Mouse (Mus musculus) mature B cell (primary cell): Measurements from ENCODE around the gene Eif4a3.
"Not testable (repeated sequence)": the region's sequence is repeated elsewhere in the genome, so short reads cannot be mapped to it uniquely, and the experiment has no call there.

Source experiments
- in situ Hi-C: fragments of 300-500 bp; cut with MboI; formaldehyde crosslinking; loops from 2 replicates; pipeline ENCODE4 v1.14.3; 2019

The Eif4a3 gene

DNA sequence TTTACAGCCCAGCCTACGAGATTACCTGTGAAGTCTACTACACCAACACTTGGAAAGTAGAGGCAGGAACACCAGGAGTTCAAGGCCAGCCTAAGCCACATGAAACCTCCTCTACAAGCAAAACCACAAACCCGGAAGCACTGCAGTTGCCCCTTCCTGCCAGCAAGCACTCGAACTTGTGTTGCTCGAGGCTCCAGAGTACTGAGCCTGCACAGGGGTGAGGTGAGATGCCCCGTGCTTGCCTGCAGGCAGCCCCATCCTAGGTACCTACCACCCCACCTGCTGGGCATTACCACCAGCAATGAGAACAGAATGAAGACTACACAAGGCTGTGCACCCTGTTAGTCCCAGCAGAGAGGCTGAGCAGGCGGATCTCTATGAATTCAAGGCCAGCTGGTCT is 1.9 kb downstream of the Eif4a3 start:
- in situ Hi-C loops: no loop called here

DNA sequence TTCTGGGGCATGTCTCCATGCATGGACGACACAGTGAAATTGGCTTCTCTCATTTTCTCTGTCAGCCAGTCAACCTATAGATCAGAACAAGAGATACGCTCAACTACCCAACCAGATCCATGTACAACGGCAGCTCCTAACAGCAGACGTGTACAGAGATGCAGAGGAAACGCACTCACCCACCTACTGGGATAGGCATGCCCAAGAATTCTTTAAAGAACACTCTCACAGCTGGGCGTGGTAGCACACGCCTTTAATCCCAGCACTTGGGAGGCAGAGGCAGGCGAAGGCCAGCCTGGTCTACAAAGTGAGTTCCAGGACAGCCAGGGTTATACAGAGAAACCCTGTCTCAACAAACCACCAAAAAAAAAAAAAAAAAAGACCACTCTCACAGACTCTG is 7.0 kb downstream of the Eif4a3 start:
- in situ Hi-C loops: not testable (repeated sequence)

DNA sequence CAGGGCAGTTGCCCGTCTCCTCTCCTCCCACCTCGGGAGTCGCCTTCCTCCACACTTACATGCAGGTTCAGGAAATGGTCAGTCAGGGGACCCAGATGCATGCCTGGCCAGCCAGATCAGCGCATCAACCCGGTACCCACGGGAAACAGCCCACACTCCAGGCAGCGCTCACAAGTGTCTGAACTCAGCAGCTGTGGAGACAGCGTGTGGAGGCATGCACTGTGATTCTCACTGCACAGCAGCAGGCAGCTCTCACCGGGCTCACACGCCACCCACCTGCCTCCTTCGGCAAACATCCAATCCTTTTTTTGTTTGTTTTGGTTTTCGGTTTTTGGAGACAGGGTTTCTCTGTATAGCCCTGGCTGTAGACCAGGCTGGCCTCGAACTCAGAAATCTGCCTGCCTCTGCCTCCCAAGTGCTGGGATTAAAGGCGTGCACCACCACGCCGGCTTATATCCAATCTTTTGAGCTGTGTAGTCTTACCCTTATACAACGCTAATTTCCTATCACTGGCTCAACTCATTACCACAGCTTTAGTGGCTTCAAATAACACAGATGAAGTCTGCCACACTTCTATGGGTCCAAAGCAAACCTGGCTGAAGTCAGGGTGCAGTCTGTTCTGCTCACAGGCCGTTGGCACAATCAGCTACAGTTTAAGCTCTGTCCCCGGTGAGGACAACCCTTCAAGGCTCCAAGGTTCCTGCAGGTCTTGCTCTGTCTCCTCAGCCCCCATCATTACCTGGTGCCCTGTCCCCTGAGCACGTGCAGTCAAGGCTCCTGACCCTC is 12.5 kb downstream of the Eif4a3 start:
- in situ Hi-C loops: no loop called here

DNA sequence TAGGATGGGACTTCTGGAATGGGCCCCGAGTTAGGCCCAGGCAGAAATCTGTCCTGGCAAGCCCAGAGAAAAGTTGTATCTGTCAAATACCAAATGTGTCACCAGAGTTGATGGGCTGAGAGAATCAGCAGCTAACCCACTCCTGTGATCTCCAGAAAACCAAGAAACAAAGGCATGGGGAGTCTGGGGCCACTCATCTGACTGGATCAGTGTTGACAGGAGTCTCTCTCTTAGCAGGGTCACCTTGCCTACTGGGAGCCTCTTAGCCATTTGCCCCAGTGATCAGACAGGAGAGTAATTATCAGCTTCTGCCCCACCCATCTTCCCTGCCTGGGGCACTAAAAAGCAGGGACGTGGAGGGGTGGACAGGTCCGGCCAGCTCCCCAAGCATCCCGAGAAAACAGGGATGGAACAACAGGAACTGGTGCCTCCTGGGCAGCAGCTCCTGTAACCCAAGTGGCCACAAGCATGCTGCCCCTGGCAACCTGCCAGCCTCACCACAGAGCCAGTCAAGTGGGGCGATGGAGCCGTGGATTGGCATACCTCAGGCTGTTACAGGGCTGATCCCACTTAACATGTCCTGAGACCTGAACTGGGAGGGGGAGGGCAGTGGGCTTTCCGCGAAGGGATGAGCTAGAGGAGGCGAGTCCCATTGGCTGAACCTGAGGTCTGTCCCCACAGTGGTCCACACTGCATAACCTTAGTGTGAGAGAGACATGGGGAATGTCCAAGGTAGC is 13.9 kb downstream of the Eif4a3 start:
- in situ Hi-C loops: no loop called here

DNA sequence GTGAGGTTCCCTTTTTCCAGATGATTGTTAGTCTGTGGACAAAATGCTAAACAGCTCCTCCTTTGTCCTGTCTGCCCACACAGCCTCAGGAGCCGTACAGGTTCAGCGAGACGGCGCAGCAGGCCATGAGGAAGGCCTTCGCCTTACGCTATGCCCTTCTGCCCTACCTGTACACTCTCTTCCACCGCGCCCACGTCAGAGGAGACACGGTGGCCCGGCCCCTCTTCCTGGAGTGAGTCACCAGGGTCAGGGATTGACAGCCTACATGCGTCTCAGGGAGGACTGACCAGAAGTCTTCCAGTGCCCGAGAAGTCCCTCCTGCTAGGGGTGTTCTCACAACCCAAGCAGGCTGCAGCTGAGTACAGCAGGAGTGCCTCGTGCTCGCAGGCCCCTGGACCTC is 18.9 kb downstream of the Eif4a3 start:
- in situ Hi-C loops: no loop called here

DNA sequence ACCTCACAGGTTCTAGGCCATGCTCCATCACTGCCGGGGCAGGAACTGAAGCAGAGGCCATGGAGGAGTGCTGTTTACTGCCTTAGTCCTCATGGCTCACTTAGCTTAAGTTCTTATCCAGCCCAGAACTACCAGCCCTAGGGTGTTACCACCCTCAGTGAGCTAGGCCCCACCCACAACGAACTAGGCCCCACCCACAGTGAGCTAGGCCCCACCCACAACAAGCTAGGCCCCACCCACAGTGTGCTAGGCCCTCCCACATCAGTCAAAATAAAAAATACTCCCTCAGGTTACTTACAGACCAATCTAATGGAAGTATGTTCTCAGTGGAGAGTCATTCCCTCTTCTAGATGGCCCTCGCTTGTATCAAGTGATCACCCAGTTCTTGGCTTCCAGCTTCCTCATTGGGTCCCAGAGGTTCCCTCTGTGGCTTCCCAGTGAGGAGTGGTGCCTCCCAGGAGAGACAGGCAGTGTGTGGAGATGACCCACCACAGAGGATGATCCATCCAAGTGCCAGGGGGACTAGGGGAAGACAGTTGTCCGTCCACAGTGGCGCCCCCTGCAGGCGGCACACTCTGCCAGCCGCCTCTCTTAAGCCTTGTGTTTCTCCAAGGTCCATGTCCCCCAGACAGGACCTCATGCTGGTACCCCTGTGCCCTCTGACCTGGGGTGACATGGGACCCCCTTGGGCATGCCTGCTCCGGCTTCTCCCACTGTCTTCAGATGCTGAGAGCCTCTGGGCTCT is 26.5 kb downstream of the Eif4a3 start:
- in situ Hi-C loops: no loop called here

DNA sequence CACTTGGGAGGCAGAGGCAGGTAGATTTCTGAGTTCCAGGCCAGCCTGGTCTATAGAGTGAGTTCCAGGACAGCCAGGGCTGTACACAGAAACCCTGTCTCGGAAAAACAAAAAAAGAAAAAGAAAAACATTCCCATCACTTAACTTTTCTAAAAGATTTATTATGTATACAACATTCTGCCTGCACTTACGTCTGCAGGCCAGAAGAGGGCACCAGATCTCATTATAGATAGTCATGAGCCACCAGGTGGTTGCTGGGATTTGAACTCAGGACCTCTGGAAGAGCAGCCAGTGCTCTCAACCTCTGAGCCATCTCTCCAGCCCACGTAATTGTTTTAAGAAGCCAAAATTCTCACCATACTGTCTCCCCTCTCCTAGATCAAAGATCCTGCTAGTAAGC is 27.4 kb downstream of the Eif4a3 start:
- in situ Hi-C loops: not testable (repeated sequence)

DNA sequence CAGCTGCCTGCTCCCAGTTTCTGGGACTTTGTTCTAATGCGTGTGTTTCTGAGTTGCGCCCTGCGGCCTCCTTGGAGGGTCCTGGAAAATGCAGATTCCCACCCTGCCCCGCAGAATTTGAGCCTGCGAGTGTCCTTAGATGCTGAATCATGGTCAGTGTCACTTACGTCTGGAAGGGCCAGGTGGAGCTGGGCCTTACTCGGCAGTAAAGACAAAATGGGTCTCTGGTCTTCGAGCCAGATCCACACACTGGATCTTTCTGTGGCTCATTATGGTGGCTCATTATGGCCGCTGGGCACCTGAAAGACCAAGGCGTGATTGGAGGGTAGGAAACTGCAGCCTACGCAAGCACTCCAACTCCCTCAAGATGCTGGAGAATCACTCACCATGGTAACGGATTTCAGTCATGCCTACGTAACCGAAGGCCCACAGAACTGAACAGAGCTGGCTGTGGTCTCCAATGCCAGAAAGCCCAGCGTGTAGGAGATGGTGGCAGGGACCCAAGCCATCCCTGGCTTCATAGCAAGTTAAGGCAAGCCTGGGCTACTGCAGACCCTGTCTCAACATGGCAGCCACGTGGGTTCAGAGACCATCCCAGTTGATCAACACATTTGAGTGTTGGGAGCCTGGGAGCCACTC is 31.2 kb downstream of the Eif4a3 start:
- in situ Hi-C loops: no loop called here

DNA sequence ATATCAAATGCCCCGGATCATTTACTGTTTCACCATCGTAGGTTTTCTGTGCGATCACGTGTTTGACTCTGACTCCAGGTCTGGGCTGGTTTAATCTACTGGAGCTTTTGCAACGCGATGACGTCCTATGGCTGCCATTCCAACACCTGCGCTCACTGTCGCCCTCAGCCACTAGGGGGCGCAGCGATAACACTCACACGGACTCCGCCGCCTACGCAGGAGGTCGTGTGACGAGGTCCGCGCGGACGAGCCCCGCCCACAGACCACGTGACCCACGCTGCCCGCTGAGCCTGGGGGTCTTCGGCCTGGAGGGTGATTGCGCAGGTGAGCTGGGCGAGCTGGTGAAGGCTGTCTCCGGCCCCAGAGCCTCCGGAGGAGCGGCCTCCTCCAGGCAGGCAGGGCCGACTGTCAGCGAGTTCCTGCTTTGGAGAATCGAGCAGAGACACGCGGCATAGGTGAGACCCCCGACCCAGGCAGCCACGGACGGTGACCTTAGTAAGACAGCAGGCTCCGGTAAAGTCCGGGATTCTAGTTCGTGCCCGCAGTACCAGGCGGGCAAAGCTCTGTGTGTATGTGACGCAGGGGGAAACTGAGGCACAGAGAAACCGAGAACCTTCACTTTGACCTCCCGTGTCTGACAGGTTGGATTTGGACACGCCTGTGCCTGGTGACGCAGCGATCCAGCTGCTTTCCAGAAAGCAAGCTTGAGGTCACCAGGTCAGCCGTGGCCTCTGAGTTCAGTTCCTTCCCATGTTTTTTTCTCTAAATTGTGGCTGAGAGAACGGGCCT is 31.9 kb downstream of the Eif4a3 start, which contains the start of gene Gaa:
Gene Gaa (plus strand): TSS at position 120 of the 789 bp plus-strand sequence.
- in situ Hi-C loops: no loop called here

DNA sequence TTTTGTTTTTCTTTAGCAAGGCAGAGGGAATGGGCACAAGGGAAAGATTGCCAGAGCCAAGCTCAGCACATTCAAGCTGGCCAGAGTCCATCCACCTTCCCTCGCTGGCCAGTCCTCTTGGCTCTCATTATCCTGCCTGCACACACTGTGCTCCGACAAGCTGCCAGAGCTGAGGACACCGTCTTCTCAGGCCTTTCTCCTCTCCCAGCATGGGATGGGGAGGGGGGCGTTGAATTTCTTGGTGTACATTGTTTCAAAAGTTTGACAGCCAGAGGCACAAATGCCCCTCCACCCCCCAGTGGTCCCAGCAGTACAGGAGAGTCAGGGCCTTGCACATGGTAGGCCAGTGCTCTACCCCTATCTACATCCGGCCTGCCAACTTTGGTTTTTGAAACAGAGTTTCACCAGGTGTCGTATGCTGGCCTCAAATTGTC is 32.6 kb downstream of the Eif4a3 start:
- in situ Hi-C loops: no loop called here

DNA sequence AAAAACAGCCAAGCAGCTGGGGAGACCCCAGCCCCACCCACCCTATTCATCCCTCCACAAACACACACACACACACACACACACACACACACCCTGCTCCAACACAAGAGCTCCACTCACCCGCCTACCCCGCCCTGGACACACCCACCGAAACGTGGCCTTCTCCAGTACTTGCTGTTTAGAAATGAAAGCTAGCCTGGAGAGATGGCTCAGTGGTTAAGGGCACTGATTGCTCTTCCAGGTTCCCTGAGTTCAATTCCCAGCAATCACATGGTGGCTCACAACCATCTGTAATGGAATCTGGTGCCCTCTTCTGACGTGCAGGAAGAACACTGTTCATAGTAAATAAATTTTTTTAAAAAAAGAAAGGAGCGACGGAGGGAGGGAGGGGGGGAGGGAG is 34.1 kb downstream of the Eif4a3 start:
- in situ Hi-C loops: no loop called here

DNA sequence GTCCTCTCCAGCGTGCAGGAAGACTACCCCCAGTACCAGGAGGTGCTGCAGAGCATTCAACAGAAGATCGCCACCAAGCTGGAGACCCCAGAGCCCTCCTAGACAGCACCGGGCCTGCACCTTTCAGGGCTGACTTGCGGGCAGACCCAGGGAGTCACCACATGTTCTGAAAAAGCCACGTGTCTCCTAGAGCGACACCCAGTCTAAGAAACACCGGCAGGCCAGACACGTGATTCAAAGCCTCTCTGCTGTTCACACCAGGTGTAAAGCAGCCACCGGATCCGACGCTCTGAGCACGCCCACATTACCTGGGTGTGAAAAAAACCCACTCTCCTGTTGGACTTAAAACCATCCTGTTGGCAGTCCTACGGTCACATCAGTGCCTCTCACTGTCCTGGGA is 35.5 kb downstream of the Eif4a3 start:
- in situ Hi-C loops: no loop called here

DNA sequence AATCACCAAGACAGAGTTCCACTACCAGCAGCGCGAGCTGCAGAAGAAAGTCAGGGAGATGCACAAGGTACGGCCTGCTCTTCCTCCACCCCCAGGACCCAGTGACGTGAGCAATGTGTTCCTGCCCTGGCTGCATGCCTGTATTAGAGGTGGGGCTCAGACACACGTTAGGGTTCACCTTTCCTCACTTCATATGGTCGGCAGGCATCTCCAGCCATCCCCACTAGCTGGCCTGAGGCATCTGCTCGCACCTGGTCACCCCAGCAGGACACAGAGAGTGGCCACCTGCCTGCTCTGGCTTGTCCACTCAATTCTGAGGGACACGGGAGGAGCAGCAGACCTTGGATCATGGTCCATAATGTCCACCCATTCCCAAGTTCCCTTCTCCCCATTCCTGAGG is 39.9 kb downstream of the Eif4a3 start:
- in situ Hi-C loops: no loop called here

DNA sequence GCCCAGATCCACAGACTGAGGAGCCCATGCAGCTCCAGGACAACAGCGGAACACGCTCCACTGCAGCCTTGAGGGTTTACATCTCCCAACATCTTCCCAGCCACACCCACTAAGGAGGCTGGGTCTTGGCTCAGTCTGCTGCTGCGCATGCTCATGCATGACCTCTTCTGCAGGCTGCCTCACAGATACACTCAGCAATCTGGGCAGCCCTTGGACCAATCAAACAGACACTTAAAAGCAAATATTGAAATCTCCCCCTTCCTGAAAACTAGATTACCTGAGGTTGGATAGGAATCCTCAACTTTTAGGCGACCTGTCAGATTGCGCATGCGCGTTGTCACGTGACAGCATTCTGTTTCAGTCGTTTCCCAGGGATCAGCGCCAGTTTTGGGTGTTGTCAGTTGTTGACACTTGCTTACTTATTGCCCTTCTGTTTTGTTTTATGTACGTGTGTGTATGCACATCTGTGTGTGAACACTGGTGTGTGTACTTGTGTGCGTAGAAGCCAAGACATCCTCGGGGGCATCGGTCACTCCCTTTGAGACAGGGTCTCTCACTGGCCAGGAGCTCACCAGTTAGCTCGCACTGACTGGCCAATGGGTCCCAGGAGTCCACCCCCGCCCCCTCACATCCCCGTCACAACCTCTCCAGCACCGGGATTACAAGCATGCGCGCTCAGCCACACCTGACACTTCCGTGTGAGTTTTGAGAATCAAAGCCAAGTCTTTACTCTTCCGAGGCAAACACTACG is 41.1 kb downstream of the Eif4a3 start:
- in situ Hi-C loops: no loop called here

DNA sequence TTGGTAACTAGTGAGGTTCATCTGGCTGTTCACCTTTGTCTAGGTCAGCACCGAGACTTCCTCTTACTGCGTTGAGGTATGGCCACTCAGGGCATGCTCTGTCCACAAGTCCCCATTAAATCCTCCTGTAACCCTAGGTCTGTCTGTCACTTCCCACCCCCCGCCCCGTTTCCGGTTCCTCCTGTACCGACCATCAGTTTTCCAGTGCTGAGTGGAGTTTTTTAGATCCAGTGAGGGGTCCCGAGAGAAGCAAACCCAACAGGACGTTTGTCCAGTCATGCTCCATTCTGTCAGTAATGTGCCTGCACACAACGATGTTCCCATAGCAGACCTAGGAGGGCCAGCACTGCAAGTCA is 41.7 kb downstream of the Eif4a3 start:
- in situ Hi-C loops: no loop called here

DNA sequence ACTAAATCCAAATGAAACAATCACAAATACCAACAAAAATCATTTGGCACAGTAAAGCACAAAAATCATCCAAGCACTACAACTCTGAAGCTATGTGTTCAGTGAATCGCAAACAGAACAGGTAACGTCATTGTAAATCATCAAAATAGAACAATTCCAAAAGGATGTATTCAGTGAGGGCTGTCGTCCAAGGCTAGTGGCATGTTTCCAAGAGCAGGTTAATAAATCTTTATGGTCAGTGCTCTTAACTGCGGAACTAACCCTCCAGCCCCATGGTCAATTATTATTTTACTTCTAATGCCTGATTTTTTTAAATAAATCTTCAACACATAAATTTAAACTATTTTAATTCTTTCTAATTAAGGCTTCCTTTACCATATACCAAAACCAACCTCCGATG is 43.3 kb downstream of the Eif4a3 start:
- in situ Hi-C loops: not testable (repeated sequence)

DNA sequence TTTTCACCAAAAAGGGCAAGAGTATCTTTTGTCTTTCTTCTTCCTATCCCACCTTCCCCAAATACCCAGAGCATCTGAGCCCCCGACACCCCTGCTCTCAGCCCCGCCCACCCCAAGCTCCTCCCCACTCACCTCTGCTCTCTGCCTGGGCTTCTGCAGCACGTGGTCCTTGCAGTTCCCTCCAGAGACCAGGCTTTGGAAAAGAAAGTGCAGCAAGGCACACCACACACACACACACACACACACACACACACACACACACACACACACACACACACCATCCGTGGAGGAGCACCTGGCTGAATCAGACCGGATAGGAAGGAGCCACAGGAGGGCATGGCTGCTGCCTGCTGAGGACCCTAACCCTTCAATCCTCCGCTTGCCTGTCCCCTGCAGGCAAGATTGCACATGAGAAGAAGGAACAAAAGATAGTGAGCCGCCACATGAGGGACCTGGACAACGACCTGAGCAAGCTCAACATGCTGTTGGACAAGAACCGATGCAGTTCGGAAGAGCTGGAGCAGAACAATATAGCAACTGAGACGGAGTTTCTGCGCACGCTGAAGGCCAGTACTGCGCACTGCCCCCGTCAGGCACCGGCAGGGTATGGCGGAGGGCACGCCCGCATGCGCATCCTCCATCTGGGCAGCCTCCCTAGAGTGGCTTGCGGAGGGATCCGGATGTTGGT is 46.9 kb downstream of the Eif4a3 start:
- in situ Hi-C loops: no loop called here

DNA sequence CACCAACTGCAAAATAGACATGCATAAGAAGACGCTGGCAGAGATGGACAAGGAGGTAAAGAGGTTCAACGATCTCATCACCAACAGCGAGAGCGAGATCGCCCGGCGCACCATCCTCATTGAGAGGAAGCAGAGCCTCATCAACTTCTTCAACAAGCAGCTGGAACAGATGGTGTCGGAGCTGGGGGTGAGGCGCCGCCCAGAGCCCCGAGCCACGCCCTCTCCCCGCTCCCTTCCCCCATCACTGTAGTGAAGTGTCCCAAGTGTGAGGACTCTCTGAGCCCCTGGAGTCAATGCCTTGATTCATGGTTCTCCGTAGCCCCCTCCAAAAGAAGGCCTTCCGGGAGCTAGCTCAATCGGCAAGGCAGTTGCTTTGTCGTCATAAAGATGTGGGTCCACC is 48.9 kb downstream of the Eif4a3 start:
- in situ Hi-C loops: no loop called here

DNA sequence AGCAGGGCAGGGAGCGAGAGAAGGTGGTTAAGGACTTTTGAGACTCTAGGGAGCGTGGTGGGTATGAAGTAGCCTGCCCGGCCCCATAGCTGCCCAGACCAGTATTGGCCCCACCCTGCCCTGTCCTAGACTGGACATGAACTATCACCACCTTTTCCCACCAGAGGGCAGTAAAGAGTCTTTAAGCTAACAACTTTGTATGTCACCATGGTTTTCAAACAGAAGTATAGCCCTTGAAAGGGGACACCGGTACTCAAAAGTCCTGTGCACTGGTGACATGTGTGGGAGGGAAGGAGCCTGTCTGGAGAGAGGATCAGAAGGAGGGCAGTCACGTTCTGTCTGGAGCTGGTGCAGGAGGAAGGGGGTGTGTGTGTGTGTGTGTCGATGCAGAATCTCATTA is 50.9 kb downstream of the Eif4a3 start:
- in situ Hi-C loops: no loop called here

DNA sequence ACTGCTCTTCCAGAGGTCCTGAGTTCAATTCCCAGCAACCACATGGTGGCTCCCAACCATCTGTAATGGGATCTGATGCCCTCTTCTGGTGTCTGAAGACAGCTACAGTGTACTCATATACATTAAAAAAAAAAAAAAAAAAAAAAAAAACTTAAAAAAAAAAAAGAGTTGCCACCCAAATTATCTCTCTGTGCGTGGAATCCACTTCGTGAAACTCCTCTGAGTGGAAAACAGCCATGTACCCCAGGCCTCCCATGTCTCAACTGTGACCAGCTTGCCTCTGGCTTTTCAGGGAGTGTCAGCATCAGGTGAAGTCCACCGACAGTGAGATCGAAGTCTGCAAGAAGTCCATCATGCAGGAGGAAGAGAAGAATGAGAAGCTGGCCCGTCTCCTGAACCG is 54.3 kb downstream of the Eif4a3 start:
- in situ Hi-C loops: not testable (repeated sequence)
